Mouse (Mus musculus): ENCODE data around the gene Nap1l2. TPM values are rescaled to one million over a fixed set of nuclear protein-coding genes. Genes with fewer than 3 reads are reported as not detected.
"Not testable (repeated sequence)": the region's sequence is repeated elsewhere in the genome, so short reads cannot be mapped to it uniquely, and the experiment has no call there.

The Nap1l2 gene
- 45.8 and 52.3 TPM in 2 replicates for polyA plus RNA-seq (2016; fragmentation: Nextera tagmentation; extraction: Ambion mirVana)

DNA sequence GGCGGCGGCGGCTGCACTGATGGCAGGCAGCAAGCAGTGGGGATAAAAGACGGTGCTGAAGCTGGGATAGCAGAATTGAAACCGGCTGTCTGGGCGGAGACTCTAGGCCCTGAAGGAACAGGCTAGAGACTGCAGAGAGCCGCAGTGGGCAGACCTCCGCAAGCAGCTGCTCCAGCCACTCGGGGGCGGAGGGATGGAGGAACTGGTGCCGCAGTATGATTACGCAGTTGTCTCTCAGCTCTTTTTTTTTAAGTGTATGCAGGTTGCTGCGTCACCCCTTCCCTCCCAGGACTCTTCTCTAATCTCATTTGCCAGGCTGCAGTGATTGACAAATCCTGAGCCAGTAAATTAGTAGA lies at the start of gene Nap1l2:
Gene Nap1l2 (minus strand): TSS at position 210 of the 356 bp plus-strand sequence.
- no peaks in the 10 kb centered on the region for H3K36me3 ChIP-seq
- 29% methylated on average over 13 of the region's 13 CpGs for WGBS
- peak; percentile 92 for ATAC-seq (ENCODE audit: low FRiP score, low read depth)
- 0 out of 2 replicates have a peak within 1 kb of the TSS, but pooled peaks have one; percentile 37 for H3K27ac ChIP-seq
- H3K4me1 ChIP-seq: no peaks in the 10 kb centered on the region
- peak within 1 kb of the TSS; percentile 56 for H3K4me2 ChIP-seq (replicated peaks)
- no peaks in the 10 kb centered on the region for H3K9me3 ChIP-seq
- peaks cover 9% of the 10 kb centered on the region for H3K27me3 ChIP-seq (replicated peaks)
- H3K9ac ChIP-seq: peak within 1 kb of the TSS; percentile 53
- peak within 1 kb of the TSS; percentile 41 for H3K4me3 ChIP-seq

DNA sequence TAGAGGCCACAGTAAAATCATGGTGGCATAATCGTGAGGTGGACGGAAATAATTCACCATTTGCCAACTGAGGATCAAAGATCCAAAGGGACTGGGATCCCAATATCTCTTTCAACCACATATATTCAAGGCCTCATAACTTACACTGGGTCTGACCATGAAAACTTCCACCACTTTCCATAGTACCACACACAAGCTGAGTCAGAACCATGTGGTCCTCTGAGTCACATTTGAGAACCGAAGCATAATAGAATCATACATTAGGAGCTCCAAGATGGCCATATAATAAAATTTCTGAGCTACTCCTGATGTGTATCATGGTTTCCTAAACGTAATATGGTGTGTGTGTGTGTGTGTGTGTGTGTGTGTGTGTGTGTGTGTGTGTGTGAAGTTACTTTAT lies 28.8 kb upstream of the Nap1l2 start:
- 82% methylated on average over 4 of the region's 4 CpGs for WGBS
- Histone ChIP-seq H3K4me2 (replicated peaks) (no peak overlapping the region), H3K27me3 (replicated peaks) (no peaks in the 10 kb centered on the region)

GRCm38 (mm10) chrX:103186829-103187228 lies 389 bp upstream of the Nap1l2 start:
- 0 out of 2 replicates have a peak overlapping the region, but pooled peaks have one; percentile 53 for H3K9ac ChIP-seq
- H3K27ac ChIP-seq: no peak overlapping the region
- peak; percentile 63 for ATAC-seq (ENCODE audit: low FRiP score, low read depth)
- WGBS: 33% methylated on average over 1 of the region's 1 CpGs
- H3K36me3 ChIP-seq: no peaks in the 10 kb centered on the region
- H3K27me3 ChIP-seq (replicated peaks): peaks cover 9% of the 10 kb centered on the region
- H3K4me3 ChIP-seq: peak overlapping the region; percentile 41; the same call in 1 of the 2 replicates
- H3K4me2 ChIP-seq (replicated peaks): peak overlapping the region; percentile 56
- H3K9me3 ChIP-seq: no peaks in the 10 kb centered on the region
- H3K4me1 ChIP-seq: no peaks in the 10 kb centered on the region

More for the DNA sequence above, 28.8 kb upstream of the Nap1l2 start:
- H3K36me3 ChIP-seq: no peaks in the 10 kb centered on the region
- H3K4me1 ChIP-seq: no peaks in the 10 kb centered on the region
- H3K9ac ChIP-seq: no peak overlapping the region
- H3K27ac ChIP-seq: no peak overlapping the region
- no peak overlapping the region for H3K4me3 ChIP-seq
- no peak for ATAC-seq (ENCODE audit: low FRiP score, low read depth)
- H3K9me3 ChIP-seq: no peaks in the 10 kb centered on the region

DNA sequence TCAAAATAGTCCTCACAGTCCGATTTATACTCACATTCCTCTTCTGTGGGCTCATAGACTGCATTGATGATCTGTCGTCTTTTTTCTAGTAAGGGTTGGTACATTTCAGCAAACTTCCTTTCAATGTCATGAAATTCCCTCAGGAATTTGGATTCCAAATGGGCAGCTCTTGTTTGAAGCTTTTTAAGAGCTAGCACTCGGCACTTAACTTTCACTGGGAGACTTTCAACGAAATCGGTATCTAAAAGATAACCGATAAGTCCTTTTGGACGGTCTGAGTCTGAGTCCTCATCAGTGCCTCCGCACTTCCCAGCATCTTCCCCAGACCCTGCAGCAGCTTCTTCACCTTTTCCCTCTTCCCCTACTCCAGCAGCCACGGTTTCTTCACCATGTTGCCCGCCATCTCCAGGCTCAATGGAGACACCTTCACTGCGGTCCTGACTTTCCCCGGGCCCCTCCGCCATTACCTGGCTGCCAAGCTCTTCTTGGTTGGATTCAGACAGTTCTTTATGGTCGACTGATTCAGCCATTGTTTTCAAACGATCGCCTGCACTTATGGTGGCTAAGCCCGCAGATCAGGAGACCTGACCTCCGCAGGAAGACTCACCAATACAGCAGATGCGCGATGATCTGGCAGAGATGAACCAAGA lies 534 bp downstream of the Nap1l2 start:
- Histone ChIP-seq H3K4me1 (no peaks in the 10 kb centered on the region), H3K4me2 (replicated peaks) (peak overlapping the region; percentile 56), H3K27me3 (replicated peaks) (peaks cover 9% of the 10 kb centered on the region), H3K9me3 (no peaks in the 10 kb centered on the region), H3K9ac (peak overlapping the region; percentile 53), H3K27ac (0 out of 2 replicates have a peak overlapping the region, but pooled peaks have one; percentile 37), H3K4me3 (peak overlapping the region; percentile 41), H3K36me3 (no peaks in the 10 kb centered on the region)
- 17% methylated on average over 20 of the region's 20 CpGs for WGBS
- peak; percentile 64 for ATAC-seq (ENCODE audit: low FRiP score, low read depth)

- Histone ChIP-seq H3K36me3 (no peaks in the 10 kb centered on the region), H3K4me1 (no peaks in the 10 kb centered on the region), H3K27ac (no peak overlapping the region), H3K9ac (no peak overlapping the region), H3K4me2 (replicated peaks) (peak overlapping the region; percentile 12; the same call in 1 of the 2 replicates), H3K4me3 (no peak overlapping the region), H3K27me3 (replicated peaks) (peaks cover 9% of the 10 kb centered on the region), H3K9me3 (no peaks in the 10 kb centered on the region)
- no peak for ATAC-seq (ENCODE audit: low FRiP score, low read depth)
Measured at GRCm38 (mm10) chrX:103183536-103183935, 2.9 kb downstream of the Nap1l2 start.

DNA sequence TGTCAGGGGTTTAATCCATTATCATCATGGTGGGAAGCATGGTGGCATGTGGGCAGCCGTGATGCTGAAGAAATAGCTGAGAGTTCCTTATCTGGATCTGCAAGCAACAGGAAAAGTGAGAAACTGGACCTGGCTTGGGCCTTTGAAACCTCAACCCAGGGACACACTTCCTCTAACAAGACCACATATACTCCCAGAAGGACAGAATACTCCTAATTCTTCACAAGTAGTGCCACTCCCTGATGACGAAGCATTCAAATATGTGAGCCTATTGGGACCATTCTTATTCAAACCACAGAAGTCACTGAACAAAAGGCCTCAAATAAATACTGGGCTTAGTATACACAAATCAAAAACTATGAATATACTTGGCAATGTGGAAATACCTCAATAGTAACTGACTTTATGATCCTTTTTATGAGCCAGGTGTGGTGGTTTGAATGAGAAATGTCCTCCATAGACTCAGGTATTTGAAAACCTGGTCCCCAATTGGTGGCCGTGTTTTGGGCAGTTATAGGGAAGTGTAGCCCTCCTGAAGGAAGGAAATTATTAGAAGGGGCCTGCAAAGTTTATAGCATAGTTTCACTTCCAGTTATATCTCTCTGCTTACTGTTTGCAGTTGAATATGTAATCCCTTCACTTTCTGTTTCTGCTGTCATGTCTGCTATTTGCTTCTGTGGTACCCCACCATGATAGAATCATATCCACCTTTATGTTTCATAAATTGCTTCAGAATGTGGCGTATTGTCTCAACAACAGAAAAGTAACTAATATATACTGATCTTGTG lies 6.5 kb downstream of the Nap1l2 start:
- ATAC-seq (ENCODE audit: low FRiP score, low read depth): no peak
- Histone ChIP-seq H3K4me2 (replicated peaks) (no peak overlapping the region), H3K4me1 (no peaks in the 10 kb centered on the region), H3K9me3 (no peaks in the 10 kb centered on the region), H3K9ac (no peak overlapping the region), H3K4me3 (no peak overlapping the region), H3K36me3 (no peaks in the 10 kb centered on the region), H3K27ac (no peak overlapping the region), H3K27me3 (replicated peaks) (no peaks in the 10 kb centered on the region)
- 78% methylated on average over 4 of the region's 4 CpGs for WGBS

GRCm38 (mm10) chrX:103164948-103165605 lies 21.4 kb downstream of the Nap1l2 start:
- not testable (repeated sequence) for H3K27ac ChIP-seq; H3K9ac ChIP-seq; H3K36me3 ChIP-seq; H3K4me1 ChIP-seq; H3K27me3 ChIP-seq (replicated peaks); H3K9me3 ChIP-seq
- ATAC-seq (ENCODE audit: low FRiP score, low read depth): peak; percentile 94
- 38% methylated on average over 47 of the region's 83 CpGs for WGBS
- Histone ChIP-seq H3K4me3 (peak overlapping the region; percentile 16; the same call in 1 of the 2 replicates), H3K4me2 (replicated peaks) (peak overlapping the region; percentile 47)

- peaks cover 18% of the 10 kb centered on the region; the same call in 1 of the 2 replicates for H3K27me3 ChIP-seq (replicated peaks)
- H3K36me3 ChIP-seq: no peaks in the 10 kb centered on the region
- 65% methylated on average over 1 of the region's 1 CpGs for WGBS
- no peak overlapping the region for H3K4me3 ChIP-seq
- no peaks in the 10 kb centered on the region for H3K9me3 ChIP-seq
- ATAC-seq (ENCODE audit: low FRiP score, low read depth): no peak
- H3K4me2 ChIP-seq (replicated peaks): no peak overlapping the region
- no peak overlapping the region for H3K27ac ChIP-seq
- no peaks in the 10 kb centered on the region for H3K4me1 ChIP-seq
- no peak overlapping the region for H3K9ac ChIP-seq
Measured at GRCm38 (mm10) chrX:103156134-103156533, 30.3 kb downstream of the Nap1l2 start.

DNA sequence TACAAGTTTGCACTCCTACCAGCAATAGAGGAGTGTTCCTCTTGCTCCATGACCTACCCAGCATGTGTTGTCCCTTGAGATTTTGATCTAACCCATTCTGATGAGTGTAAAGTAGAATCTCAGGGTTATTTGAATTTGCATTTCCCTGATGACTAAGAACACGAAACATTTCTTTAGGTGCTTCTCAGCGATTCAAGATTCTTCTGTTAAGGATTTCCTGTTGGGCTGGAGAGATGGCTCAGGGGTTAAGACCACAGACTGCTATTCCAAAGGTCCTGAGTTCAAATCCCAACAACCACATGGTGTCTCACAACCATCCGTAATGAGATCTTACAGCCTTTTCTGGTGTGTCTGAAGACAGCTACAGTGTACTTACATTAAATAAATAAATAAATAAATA lies 47.9 kb downstream of the Nap1l2 start:
- ATAC-seq (ENCODE audit: low FRiP score, low read depth): no peak
- Histone ChIP-seq H3K4me1 (no peaks in the 10 kb centered on the region), H3K4me3 (no peak overlapping the region), H3K27ac (no peak overlapping the region), H3K9ac (no peak overlapping the region), H3K4me2 (replicated peaks) (no peak overlapping the region), H3K27me3 (replicated peaks) (no peaks in the 10 kb centered on the region), H3K9me3 (no peaks in the 10 kb centered on the region), H3K36me3 (no peaks in the 10 kb centered on the region)
- 79% methylated on average over 3 of the region's 3 CpGs for WGBS

Other genes starting within 250 kb of the Nap1l2 start
- not detected in 2 replicates for gene Cdx4, start 134.8 kb upstream of the Nap1l2 start, polyA plus RNA-seq (2016; fragmentation: Nextera tagmentation; extraction: Ambion mirVana)
- 7.4 and 7.5 TPM in 2 replicates for gene Chic1, start 169.8 kb upstream of the Nap1l2 start, polyA plus RNA-seq (2016; fragmentation: Nextera tagmentation; extraction: Ambion mirVana)
- 0.26 and 0.49 TPM in 2 replicates for gene Tsx, start 227.8 kb upstream of the Nap1l2 start, polyA plus RNA-seq (2016; fragmentation: Nextera tagmentation; extraction: Ambion mirVana)
- gene Gm26992, start 235.4 kb upstream of the Nap1l2 start, polyA plus RNA-seq (2016; fragmentation: Nextera tagmentation; extraction: Ambion mirVana): not detected in 2 replicates